Mouse (Mus musculus) lung, embryonic 15.5 days (tissue): ENCODE measurements around the gene Cmtm6. TPM values are rescaled to one million over a fixed set of nuclear protein-coding genes. Genes with fewer than 3 reads are reported as not detected.

Experiments used
- ATAC-seq: fragments of 200-750 bp; cut with Nextera tagmentation; 2 replicates; pipeline ENCODE4 v1.8.0; 2017; ENCODE audit warnings: moderate number of reproducible peaks, borderline replicate concordance; ENCODE audit not compliant: low FRiP score, low TSS enrichment; ENCODE audit errors: extremely low read depth
- H3K27ac ChIP-seq: fragments of 300-500 bp; sonication (generic); 2 replicates; pipeline ENCODE4 v1.5.1; 2015; ENCODE audit warnings: moderate library complexity, mild to moderate bottlenecking, inconsistent platforms
- H3K27me3 ChIP-seq: fragments of 300-500 bp; sonication (generic); 2 replicates; pipeline ENCODE4 v1.6.1; 2015; ENCODE audit warnings: inconsistent platforms
- H3K36me3 ChIP-seq: fragments of 300-500 bp; sonication (generic); 2 replicates; pipeline ENCODE4 v1.6.1; 2015; ENCODE audit warnings: inconsistent platforms
- H3K4me1 ChIP-seq: fragments of 300-500 bp; sonication (generic); 2 replicates; pipeline ENCODE4 v1.6.1; 2015; ENCODE audit warnings: inconsistent platforms
- H3K4me2 ChIP-seq: fragments of 300-500 bp; sonication (generic); 2 replicates; pipeline ENCODE4 v1.6.1; 2015; ENCODE audit warnings: inconsistent platforms, mild to moderate bottlenecking, moderate library complexity
- H3K4me3 ChIP-seq: fragments of 300-500 bp; sonication (generic); 2 replicates; pipeline ENCODE4 v1.5.1; 2015; ENCODE audit warnings: mild to moderate bottlenecking, inconsistent platforms
- H3K9ac ChIP-seq: fragments of 300-500 bp; sonication (generic); 2 replicates; pipeline ENCODE4 v1.6.1; 2015; ENCODE audit warnings: inconsistent platforms
- H3K9me3 ChIP-seq: fragments of 300-500 bp; sonication (generic); 2 replicates; pipeline ENCODE4 v1.6.1; 2016; ENCODE audit warnings: inconsistent platforms
- WGBS: fragments of 180-500 bp; shearing (Covaris S2); methylation state at CpG from one replicate; pipeline ENCODE4 v1.1.7; 2015; 5-methylcytosine and 5-hydroxymethylcytosine counted together
- polyA plus RNA-seq: library from polyadenylated mRNA; unstranded; fragments of >200 nt; fragmentation: Nextera tagmentation; extraction: Ambion mirVana; gene quantifications from 2 replicates; pipeline ENCODE4 v1.2.1, GENCODE M21; 2015

Cmtm6 gene
- polyA plus RNA-seq, 1 experiment from 2014 or later = 66.5 TPM

GRCm38 (mm10) chr9:114776361-114776760, 45.4 kb downstream of the Cmtm6 start:
- ATAC-seq = no peak
- no peak overlapping the region for H3K27ac ChIP-seq
- H3K4me3 ChIP-seq = no peak overlapping the region
- H3K9me3 ChIP-seq = no peaks in the 10 kb centered on the region
- 85% methylated on average over 3 of the region's 3 CpGs for WGBS
- no peaks in the 10 kb centered on the region for H3K27me3 ChIP-seq
- H3K9ac ChIP-seq = no peak overlapping the region
- H3K4me1 ChIP-seq = peaks cover 25% of the 10 kb centered on the region; the same call in 1 of the 2 replicates
- H3K36me3 ChIP-seq = peaks cover 5% of the 10 kb centered on the region; the same call in 1 of the 2 replicates
- no peak overlapping the region for H3K4me2 ChIP-seq

GRCm38 (mm10) chr9:114777178-114778046, 46.5 kb downstream of the Cmtm6 start:
- H3K4me2 ChIP-seq = no peak overlapping the region
- no peak overlapping the region for H3K9ac ChIP-seq
- no peak overlapping the region for H3K27ac ChIP-seq
- peaks cover 32% of the 10 kb centered on the region for H3K4me1 ChIP-seq
- H3K4me3 ChIP-seq = no peak overlapping the region
- H3K9me3 ChIP-seq = no peaks in the 10 kb centered on the region
- H3K27me3 ChIP-seq = no peaks in the 10 kb centered on the region
- WGBS = 59% methylated on average over 6 of the region's 6 CpGs
- peaks cover 3% of the 10 kb centered on the region; the same call in 1 of the 2 replicates for H3K36me3 ChIP-seq
- no peak for ATAC-seq

GRCm38 (mm10) chr9:114778047-114778390, 47.1 kb downstream of the Cmtm6 start:
- H3K9me3 ChIP-seq = no peaks in the 10 kb centered on the region
- no peak overlapping the region for H3K27ac ChIP-seq
- no peak overlapping the region for H3K4me2 ChIP-seq
- H3K4me1 ChIP-seq = peaks cover 32% of the 10 kb centered on the region
- H3K36me3 ChIP-seq = no peaks in the 10 kb centered on the region
- no peak overlapping the region for H3K9ac ChIP-seq
- 56% methylated on average over 7 of the region's 7 CpGs for WGBS
- no peaks in the 10 kb centered on the region for H3K27me3 ChIP-seq
- no peak overlapping the region for H3K4me3 ChIP-seq
- ATAC-seq = no peak

GRCm38 (mm10) chr9:114778877-114779276, 48.0 kb downstream of the Cmtm6 start:
- Histone ChIP-seq H3K27ac (no peak overlapping the region), H3K4me2 (no peak overlapping the region), H3K4me1 (peaks cover 32% of the 10 kb centered on the region), H3K4me3 (no peak overlapping the region), H3K9ac (no peak overlapping the region), H3K27me3 (no peaks in the 10 kb centered on the region), H3K9me3 (no peaks in the 10 kb centered on the region), H3K36me3 (no peaks in the 10 kb centered on the region)
- WGBS = 84% methylated on average over 7 of the region's 7 CpGs
- no peak for ATAC-seq

GRCm38 (mm10) chr9:114779984-114780745, 49.2 kb downstream of the Cmtm6 start:
- H3K36me3 ChIP-seq = no peaks in the 10 kb centered on the region
- H3K4me3 ChIP-seq = peak overlapping the region; percentile 59
- no peak for ATAC-seq
- H3K27me3 ChIP-seq = no peaks in the 10 kb centered on the region
- peaks cover 30% of the 10 kb centered on the region for H3K4me1 ChIP-seq
- H3K27ac ChIP-seq = no peak overlapping the region
- WGBS = 28% methylated on average over 23 of the region's 23 CpGs
- peak overlapping the region; percentile 74 for H3K9ac ChIP-seq
- no peaks in the 10 kb centered on the region for H3K9me3 ChIP-seq
- peak overlapping the region; percentile 95 for H3K4me2 ChIP-seq

- Histone ChIP-seq H3K27me3 (no peaks in the 10 kb centered on the region), H3K9ac (peak overlapping the region; percentile 74), H3K4me1 (peaks cover 32% of the 10 kb centered on the region), H3K4me3 (peak overlapping the region; percentile 59), H3K9me3 (no peaks in the 10 kb centered on the region), H3K27ac (peak overlapping the region; percentile 81), H3K4me2 (peak overlapping the region; percentile 95), H3K36me3 (no peaks in the 10 kb centered on the region)
- WGBS = 1% methylated on average over 38 of the region's 38 CpGs
- peak; percentile 70 for ATAC-seq
These were observed 50.0 kb downstream of the Cmtm6 start for GRCm38 (mm10) chr9:114780746-114781525.

- H3K4me3 ChIP-seq = peak within 1 kb of the TSS; percentile 59
- peaks cover 32% of the 10 kb centered on the region for H3K4me1 ChIP-seq
- peak within 1 kb of the TSS; percentile 74 for H3K9ac ChIP-seq
- H3K27me3 ChIP-seq = no peaks in the 10 kb centered on the region
- peak within 1 kb of the TSS; percentile 81 for H3K27ac ChIP-seq
- ATAC-seq = peak; percentile 88
- peak within 1 kb of the TSS; percentile 95 for H3K4me2 ChIP-seq
- H3K9me3 ChIP-seq = no peaks in the 10 kb centered on the region
- WGBS = under 1% methylated on average over 50 of the region's 54 CpGs
- no peaks in the 10 kb centered on the region for H3K36me3 ChIP-seq
These were observed 50.8 kb downstream of the Cmtm6 start, which contains the start of gene Cmtm7 for GRCm38 (mm10) chr9:114781526-114782212. TSS of gene Cmtm7 (minus strand) at chr9:114781856.

GRCm38 (mm10) chr9:114785432-114786125, 54.7 kb downstream of the Cmtm6 start:
- H3K27me3 ChIP-seq = no peaks in the 10 kb centered on the region; the same call in 1 of the 2 replicates
- ATAC-seq = no peak
- 14% methylated on average over 16 of the region's 16 CpGs for WGBS
- H3K27ac ChIP-seq = no peak overlapping the region
- H3K4me1 ChIP-seq = peaks cover 19% of the 10 kb centered on the region
- no peak overlapping the region for H3K9ac ChIP-seq
- H3K9me3 ChIP-seq = no peaks in the 10 kb centered on the region; the same call in 1 of the 2 replicates
- no peaks in the 10 kb centered on the region for H3K36me3 ChIP-seq
- no peak overlapping the region for H3K4me3 ChIP-seq
- peak overlapping the region; percentile 5; the same call in 1 of the 2 replicates for H3K4me2 ChIP-seq

GRCm38 (mm10) chr9:114787134-114787533, 56.2 kb downstream of the Cmtm6 start:
- no peaks in the 10 kb centered on the region for H3K36me3 ChIP-seq
- no peak overlapping the region for H3K4me2 ChIP-seq
- H3K9me3 ChIP-seq = no peaks in the 10 kb centered on the region; the same call in 1 of the 2 replicates
- no peak for ATAC-seq
- H3K4me3 ChIP-seq = no peak overlapping the region
- H3K27me3 ChIP-seq = no peaks in the 10 kb centered on the region; the same call in 1 of the 2 replicates
- H3K4me1 ChIP-seq = peaks cover 12% of the 10 kb centered on the region
- no peak overlapping the region for H3K27ac ChIP-seq
- 91% methylated on average over 5 of the region's 5 CpGs for WGBS
- H3K9ac ChIP-seq = no peak overlapping the region

- Histone ChIP-seq H3K9ac (no peak overlapping the region), H3K4me2 (no peak overlapping the region), H3K9me3 (no peaks in the 10 kb centered on the region; the same call in 1 of the 2 replicates), H3K36me3 (no peaks in the 10 kb centered on the region), H3K4me3 (no peak overlapping the region), H3K27ac (no peak overlapping the region), H3K27me3 (no peaks in the 10 kb centered on the region; the same call in 1 of the 2 replicates), H3K4me1 (peaks cover 8% of the 10 kb centered on the region; the same call in 1 of the 2 replicates)
- 81% methylated on average over 7 of the region's 7 CpGs for WGBS
- ATAC-seq = no peak
These were observed 56.8 kb downstream of the Cmtm6 start for GRCm38 (mm10) chr9:114787716-114788115.
